Mouse (Mus musculus): ENCODE measurements around the gene Mrpl52. TPM values are rescaled to one million over a fixed set of nuclear protein-coding genes. Genes with fewer than 3 reads are reported as not detected.

Mrpl52 gene
- polyA plus RNA-seq, 1 experiment = 518 TPM

DNA sequence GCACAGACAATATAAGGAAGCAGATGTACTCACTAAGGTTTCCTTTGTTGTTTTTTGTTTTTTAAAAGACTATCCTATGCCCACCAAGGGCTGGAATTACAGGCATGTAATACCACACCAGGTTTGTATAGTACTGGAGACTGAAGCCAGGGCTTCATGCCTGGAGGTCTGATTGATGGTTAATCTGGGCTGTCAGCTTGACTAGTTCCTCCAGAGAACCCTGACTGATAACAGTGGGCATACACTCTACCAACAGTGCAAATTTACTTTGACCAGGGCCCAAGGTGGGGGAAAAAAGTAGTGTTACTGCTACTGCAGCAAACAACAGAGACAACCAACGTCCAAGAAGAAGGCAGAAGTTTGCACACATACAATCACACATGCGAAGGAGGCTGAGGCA, 44.8 kb downstream of the Mrpl52 start:
- no peaks in the 10 kb centered on the region for H3K27me3 ChIP-seq (ENCODE audit: control insufficient read depth, insufficient read depth, insufficient read length)
- H3K79me2 ChIP-seq (ENCODE audit: control insufficient read depth, insufficient read depth) = peaks cover 14% of the 10 kb centered on the region
- H3K36me3 ChIP-seq (ENCODE audit: control insufficient read depth, insufficient read depth) = peaks cover 38% of the 10 kb centered on the region
- no peak overlapping the region for H3K4me3 ChIP-seq (ENCODE audit: insufficient read depth, poor library complexity, severe bottlenecking)
- no peaks in the 10 kb centered on the region for H3K79me3 ChIP-seq (ENCODE audit: low read depth)
- no peak overlapping the region for H3ac ChIP-seq (ENCODE audit: control insufficient read depth, insufficient read length, low read depth)
- TF ChIP-seq CEBPB (IDR thresholded peaks at IDR 0.05; ENCODE audit: low read depth) (no peak), USF1 (IDR thresholded peaks at IDR 0.05; ENCODE audit: low read depth) (no peak), MYOD1 (IDR thresholded peaks at IDR 0.05; ENCODE audit: control insufficient read depth, insufficient read length, low read depth) (no peak), MYOG (IDR thresholded peaks at IDR 0.05; ENCODE audit: control insufficient read depth, extremely low read depth, insufficient read length) (no peak), MAX (IDR thresholded peaks at IDR 0.05) (no peak)

GRCm38 (mm10) chr14:54472671-54473070, 46.0 kb downstream of the Mrpl52 start:
- Histone ChIP-seq H3K79me2 (ENCODE audit: control insufficient read depth, insufficient read depth) (peaks cover 2% of the 10 kb centered on the region), H3ac (ENCODE audit: control insufficient read depth, insufficient read length, low read depth) (no peak overlapping the region), H3K27me3 (ENCODE audit: control insufficient read depth, insufficient read depth, insufficient read length) (no peaks in the 10 kb centered on the region), H3K79me3 (ENCODE audit: low read depth) (no peaks in the 10 kb centered on the region), H3K36me3 (ENCODE audit: control insufficient read depth, insufficient read depth) (peaks cover 27% of the 10 kb centered on the region), H3K4me3 (ENCODE audit: insufficient read depth, poor library complexity, severe bottlenecking) (no peak overlapping the region)
- no peak for TF ChIP-seq MAX (IDR thresholded peaks at IDR 0.05)
- TF ChIP-seq CEBPB (IDR thresholded peaks at IDR 0.05; ENCODE audit: low read depth) = no peak
- no peak for TF ChIP-seq USF1 (IDR thresholded peaks at IDR 0.05; ENCODE audit: low read depth)
- TF ChIP-seq FOSL1 (IDR thresholded peaks at IDR 0.05; ENCODE audit: insufficient read depth, low read length, poor library complexity, severe bottlenecking) = no peak
- no peak for TF ChIP-seq CTCF (IDR thresholded peaks at IDR 0.05; ENCODE audit: control insufficient read depth, insufficient read depth, insufficient read length)
- TF ChIP-seq MYOD1 (IDR thresholded peaks at IDR 0.05; ENCODE audit: control insufficient read depth, insufficient read length, low read depth) = no peak
- no peak for TF ChIP-seq MYOG (IDR thresholded peaks at IDR 0.05; ENCODE audit: control insufficient read depth, extremely low read depth, insufficient read length)

- TF ChIP-seq CEBPB (IDR thresholded peaks at IDR 0.05; ENCODE audit: low read depth) = no peak
- TF ChIP-seq FOSL1 (IDR thresholded peaks at IDR 0.05; ENCODE audit: insufficient read depth, low read length, poor library complexity, severe bottlenecking) = no peak
- TF ChIP-seq MYOG (IDR thresholded peaks at IDR 0.05; ENCODE audit: control insufficient read depth, extremely low read depth, insufficient read length) = no peak
- TF ChIP-seq MAX (IDR thresholded peaks at IDR 0.05) = no peak
- no peak overlapping the region for H3ac ChIP-seq (ENCODE audit: control insufficient read depth, insufficient read length, low read depth)
- H3K79me2 ChIP-seq (ENCODE audit: control insufficient read depth, insufficient read depth) = peaks cover under 1% of the 10 kb centered on the region
- H3K4me3 ChIP-seq (ENCODE audit: insufficient read depth, poor library complexity, severe bottlenecking) = no peak overlapping the region
- no peaks in the 10 kb centered on the region for H3K79me3 ChIP-seq (ENCODE audit: low read depth)
- H3K27me3 ChIP-seq (ENCODE audit: control insufficient read depth, insufficient read depth, insufficient read length) = no peaks in the 10 kb centered on the region
- peaks cover 7% of the 10 kb centered on the region for H3K36me3 ChIP-seq (ENCODE audit: control insufficient read depth, insufficient read depth)
Measured at GRCm38 (mm10) chr14:54474744-54475143, 48.0 kb downstream of the Mrpl52 start.

DNA sequence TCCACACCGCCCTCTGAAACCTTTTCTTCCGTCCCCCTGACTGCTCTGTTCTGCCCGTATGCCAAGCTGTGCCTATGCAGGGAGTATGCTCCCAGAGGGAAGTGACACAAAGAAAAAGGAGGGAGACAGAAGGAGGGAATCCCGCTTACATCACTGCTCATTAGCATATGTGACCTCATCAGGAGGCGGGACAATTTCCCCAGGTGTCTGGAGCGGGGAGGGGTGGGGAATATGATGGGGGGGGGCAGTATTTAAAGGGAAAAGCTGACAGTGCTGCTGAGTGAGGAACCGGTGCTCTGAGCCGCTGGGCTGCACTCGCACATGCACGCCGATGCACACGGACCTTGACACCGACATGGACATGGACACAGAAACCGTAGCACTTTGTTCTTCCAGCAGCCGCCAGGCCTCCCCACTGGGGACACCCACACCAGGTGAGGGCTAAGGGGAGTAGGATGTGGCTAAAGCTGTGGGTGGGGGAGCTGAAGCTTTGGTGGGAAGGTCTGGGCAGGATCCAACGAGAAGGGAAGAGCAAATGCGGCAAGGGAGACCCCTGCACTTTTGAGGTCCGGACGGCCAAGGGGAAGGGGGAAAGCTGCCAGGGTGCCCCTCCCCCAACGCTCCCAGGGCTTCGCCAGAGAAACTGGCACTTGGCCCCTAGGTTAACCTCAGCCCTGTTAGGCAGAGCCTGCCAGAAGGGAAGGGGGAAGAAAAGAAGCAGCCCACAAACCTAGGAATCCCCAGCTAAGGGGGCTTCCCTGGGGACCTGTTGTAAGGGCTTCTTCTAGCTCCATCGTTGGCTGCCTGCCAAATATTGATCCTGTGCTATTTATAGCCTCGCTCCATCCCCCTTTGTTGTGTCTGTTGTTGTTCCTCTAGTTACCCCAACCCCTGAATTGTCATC, 49.5 kb downstream of the Mrpl52 start, which contains the start of gene Rem2:
Gene Rem2 (plus strand): TSS at position 160 of the 904 bp plus-strand sequence.
- no peak within 1 kb of the TSS for H3ac ChIP-seq (ENCODE audit: control insufficient read depth, insufficient read length, low read depth)
- H3K79me3 ChIP-seq (ENCODE audit: low read depth) = no peaks in the 10 kb centered on the region
- H3K36me3 ChIP-seq (ENCODE audit: control insufficient read depth, insufficient read depth) = no peaks in the 10 kb centered on the region
- no peak within 1 kb of the TSS for H3K4me3 ChIP-seq (ENCODE audit: insufficient read depth, poor library complexity, severe bottlenecking)
- H3K27me3 ChIP-seq (ENCODE audit: control insufficient read depth, insufficient read depth, insufficient read length) = no peaks in the 10 kb centered on the region
- H3K79me2 ChIP-seq (ENCODE audit: control insufficient read depth, insufficient read depth) = peaks cover 10% of the 10 kb centered on the region
- no peak for TF ChIP-seq CTCF (IDR thresholded peaks at IDR 0.05; ENCODE audit: control insufficient read depth, insufficient read depth, insufficient read length)
- TF ChIP-seq CEBPB (IDR thresholded peaks at IDR 0.05; ENCODE audit: low read depth) = no peak
- TF ChIP-seq USF1 (IDR thresholded peaks at IDR 0.05; ENCODE audit: low read depth) = no peak
- TF ChIP-seq MYOD1 (IDR thresholded peaks at IDR 0.05; ENCODE audit: control insufficient read depth, insufficient read length, low read depth) = no peak
- TF ChIP-seq MYOG (IDR thresholded peaks at IDR 0.05; ENCODE audit: control insufficient read depth, extremely low read depth, insufficient read length) = no peak
- no peak for TF ChIP-seq MAX (IDR thresholded peaks at IDR 0.05)
- TF ChIP-seq FOSL1 (IDR thresholded peaks at IDR 0.05; ENCODE audit: insufficient read depth, low read length, poor library complexity, severe bottlenecking) = no peak

GRCm38 (mm10) chr14:54477172-54477909, 50.6 kb downstream of the Mrpl52 start:
- H3K79me3 ChIP-seq (ENCODE audit: low read depth) = no peaks in the 10 kb centered on the region
- no peaks in the 10 kb centered on the region for H3K36me3 ChIP-seq (ENCODE audit: control insufficient read depth, insufficient read depth)
- H3K79me2 ChIP-seq (ENCODE audit: control insufficient read depth, insufficient read depth) = peaks cover 10% of the 10 kb centered on the region
- no peaks in the 10 kb centered on the region for H3K27me3 ChIP-seq (ENCODE audit: control insufficient read depth, insufficient read depth, insufficient read length)
- TF ChIP-seq CTCF (IDR thresholded peaks at IDR 0.05; ENCODE audit: control insufficient read depth, insufficient read depth, insufficient read length) (no peak), USF1 (IDR thresholded peaks at IDR 0.05; ENCODE audit: low read depth) (no peak), MYOD1 (IDR thresholded peaks at IDR 0.05; ENCODE audit: control insufficient read depth, insufficient read length, low read depth) (no peak), MAX (IDR thresholded peaks at IDR 0.05) (no peak), FOSL1 (IDR thresholded peaks at IDR 0.05; ENCODE audit: insufficient read depth, low read length, poor library complexity, severe bottlenecking) (no peak), MYOG (IDR thresholded peaks at IDR 0.05; ENCODE audit: control insufficient read depth, extremely low read depth, insufficient read length) (no peak), CEBPB (IDR thresholded peaks at IDR 0.05; ENCODE audit: low read depth) (no peak)
- H3K4me3 ChIP-seq (ENCODE audit: insufficient read depth, poor library complexity, severe bottlenecking) = no peak overlapping the region
- no peak overlapping the region for H3ac ChIP-seq (ENCODE audit: control insufficient read depth, insufficient read length, low read depth)

Other genes with a start within 250 kb of the Mrpl52 start
- gene Dad1, start 172.8 kb upstream of the Mrpl52 start, polyA plus RNA-seq (2012; fragmentation: generic; extraction: Trizol) = 262 TPM
- gene Abhd4, start 172.7 kb upstream of the Mrpl52 start, polyA plus RNA-seq (2012; fragmentation: generic; extraction: Trizol) = 32.9 TPM
- gene Olfr49, start 142.0 kb upstream of the Mrpl52 start, polyA plus RNA-seq (2012; fragmentation: generic; extraction: Trizol) = not detected
- 54.8 TPM for gene Oxa1l, start 66.1 kb upstream of the Mrpl52 start, polyA plus RNA-seq (2012; fragmentation: generic; extraction: Trizol)
- 0.35 TPM for gene Slc7a7, start 9.1 kb upstream of the Mrpl52 start, polyA plus RNA-seq (2012; fragmentation: generic; extraction: Trizol)
- gene Mmp14, start 4.7 kb downstream of the Mrpl52 start, polyA plus RNA-seq (2012; fragmentation: generic; extraction: Trizol) = 118 TPM
- 72.8 TPM for gene Lrp10, start 37.2 kb downstream of the Mrpl52 start, polyA plus RNA-seq (2012; fragmentation: generic; extraction: Trizol)
- 0.56 TPM for gene Rem2, start 49.2 kb downstream of the Mrpl52 start, polyA plus RNA-seq (2012; fragmentation: generic; extraction: Trizol)
- 174 TPM for gene Prmt5, start 90.6 kb downstream of the Mrpl52 start, polyA plus RNA-seq (2012; fragmentation: generic; extraction: Trizol)
- 30.0 TPM for gene Haus4, start 127.7 kb downstream of the Mrpl52 start, polyA plus RNA-seq (2012; fragmentation: generic; extraction: Trizol)
- gene Ajuba, start 150.6 kb downstream of the Mrpl52 start, polyA plus RNA-seq (2012; fragmentation: generic; extraction: Trizol) = 50.7 TPM
- 6.0 TPM for gene 4931414P19Rik, start 179.1 kb downstream of the Mrpl52 start, polyA plus RNA-seq (2012; fragmentation: generic; extraction: Trizol)
- gene Psmb5, start 191.1 kb downstream of the Mrpl52 start, polyA plus RNA-seq (2012; fragmentation: generic; extraction: Trizol) = 469 TPM
- gene Psmb11, start 194.5 kb downstream of the Mrpl52 start, polyA plus RNA-seq (2012; fragmentation: generic; extraction: Trizol) = 0.01 TPM
- not detected for gene Gm17606, start 214.0 kb downstream of the Mrpl52 start, polyA plus RNA-seq (2012; fragmentation: generic; extraction: Trizol)
- 4.6 TPM for gene Cdh24, start 214.5 kb downstream of the Mrpl52 start, polyA plus RNA-seq (2012; fragmentation: generic; extraction: Trizol)